Comparison of ENCODE assay signal across 7 mouse cellular contexts in the genomic region with DNA sequence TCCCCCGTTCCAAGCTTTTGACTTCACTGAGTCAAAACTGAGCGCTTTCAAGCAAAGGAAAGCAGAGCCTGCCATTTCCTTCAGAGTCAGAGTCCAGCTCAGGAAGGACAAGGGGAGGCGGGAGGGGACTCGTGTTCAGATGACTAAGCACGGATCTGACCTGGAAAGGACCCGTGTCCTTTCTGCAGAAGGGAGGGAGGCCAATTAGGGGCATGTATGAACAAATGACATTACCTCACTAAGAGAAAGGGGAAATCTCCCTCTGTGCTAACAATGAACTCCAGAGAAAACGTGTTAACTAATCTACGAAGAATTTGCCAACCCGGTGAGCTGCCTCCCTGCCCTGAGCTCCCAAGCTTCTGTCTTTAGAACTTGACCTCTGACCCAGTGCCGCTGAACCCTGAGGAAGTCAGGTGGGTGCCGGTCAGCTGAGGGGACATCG. TPM values are rescaled to one million over a fixed set of nuclear protein-coding genes. Genes with fewer than 3 reads are reported as not detected.
A peak's percentile ranks its signal among the peaks of the same experiment; 100 is the strongest.
DNase-seq lines count a peak whose midpoint lies in the region; ATAC-seq and TF ChIP-seq lines count a peak whose summit lies in the region.

No protein-coding gene starts in this region.

- peak; percentile 65 for ATAC-seq in Patski
- peak; percentile 77 for ATAC-seq in heart, embryonic 16.5 days (replicated peaks; ENCODE audit: extremely low read depth, insufficient read depth, low FRiP score)
- peak; percentile 45; the same call in 1 of the 2 replicates for ATAC-seq in liver, embryonic 16.5 days (ENCODE audit: low read depth)
- no peak for ATAC-seq in forebrain, embryonic 16.5 days

- peak overlapping the region; percentile 43 for H3K4me3 ChIP-seq in bone marrow macrophage, adult 2 months (ENCODE audit: insufficient read depth, low read length)
- H3K4me3 ChIP-seq in heart, embryonic 16.5 days (ENCODE audit: low read length): no peak overlapping the region
- H3K4me3 ChIP-seq in liver, embryonic 16.5 days (ENCODE audit: low read depth, low read length): no peak overlapping the region
- H3K4me3 ChIP-seq in forebrain, embryonic 16.5 days (replicated peaks; ENCODE audit: low read length): no peak overlapping the region

- no peak for DNase-seq in Patski (ENCODE audit: low read depth, low spot score)
- DNase-seq in left cerebral cortex, postnatal 25 days (ENCODE audit: low spot score in 2 of 2): no peak
- DNase-seq in ovary, adult 18-20 months (ENCODE audit: low spot score): no peak

- POLR2A ChIA-PET in Patski (lab: Charles Lee): interaction anchor here (1.7 kb wide), 1 partner anchor 19 kb away, joined by 10 read pairs; the partner anchor contains the start of gene Cfap298

- H3K9ac ChIP-seq in heart, embryonic 16.5 days (ENCODE audit: low read length): no peak overlapping the region
- H3K9ac ChIP-seq in liver, embryonic 16.5 days (ENCODE audit: low read depth, low read length): no peak overlapping the region
- no peak overlapping the region for H3K9ac ChIP-seq in forebrain, embryonic 16.5 days (replicated peaks; ENCODE audit: low read depth, low read length)

- no peak for TF ChIP-seq POLR2A in bone marrow macrophage, adult 2 months (IDR thresholded peaks at IDR 0.05; ENCODE audit: borderline replicate concordance, low read depth, low read length)

- WGBS in heart, embryonic 16.5 days: 21% methylated on average over 12 of the region's 12 CpGs
- 11% methylated on average over 12 of the region's 12 CpGs for WGBS in liver, embryonic 16.5 days (ENCODE audit: insufficient replicate concordance)
- WGBS in forebrain, embryonic 16.5 days: 24% methylated on average over 12 of the region's 12 CpGs

- peaks cover 6% of the 10 kb centered on the region; the same call in 1 of the 2 replicates for H3K9me3 ChIP-seq in heart, embryonic 16.5 days (replicated peaks; ENCODE audit: control insufficient read depth, low read length)
- H3K9me3 ChIP-seq in liver, embryonic 16.5 days (replicated peaks; ENCODE audit: control insufficient read depth, low read length): no peaks in the 10 kb centered on the region
- H3K9me3 ChIP-seq in forebrain, embryonic 16.5 days (ENCODE audit: control insufficient read depth, low read length): no peaks in the 10 kb centered on the region

- no peak overlapping the region for H3K27ac ChIP-seq in bone marrow macrophage, adult 2 months (ENCODE audit: insufficient read depth, low read depth, low read length)
- peak overlapping the region; percentile 69 for H3K27ac ChIP-seq in heart, embryonic 16.5 days (ENCODE audit: low read length)
- H3K27ac ChIP-seq in liver, embryonic 16.5 days (ENCODE audit: low read length): no peak overlapping the region
- no peak overlapping the region for H3K27ac ChIP-seq in forebrain, embryonic 16.5 days (ENCODE audit: low read length)

- in situ Hi-C loops in Patski (cut with MboI; ENCODE audit: low pct_unique_long_range_greater_than_20kb): loop anchor here (5.0 kb wide), 1 partner anchor 84 kb away; no protein-coding TSS in a partner anchor

- peak overlapping the region; percentile 24; the same call in 1 of the 2 replicates for H3K4me2 ChIP-seq in heart, embryonic 16.5 days (ENCODE audit: low read depth, low read length)
- no peak overlapping the region for H3K4me2 ChIP-seq in liver, embryonic 16.5 days (ENCODE audit: low read depth, low read length)
- no peak overlapping the region for H3K4me2 ChIP-seq in forebrain, embryonic 16.5 days (ENCODE audit: low read length)

- intact Hi-C loops in left cerebral cortex, postnatal 25 days (cut with DNase I): no loop called here

- peaks cover 5% of the 10 kb centered on the region for H3K4me1 ChIP-seq in bone marrow macrophage, adult 2 months (ENCODE audit: control insufficient read depth, insufficient read depth, low read length)
- H3K4me1 ChIP-seq in heart, embryonic 16.5 days (ENCODE audit: control insufficient read depth, insufficient read depth, low read length): peaks cover 6% of the 10 kb centered on the region; the same call in 1 of the 2 replicates
- no peaks in the 10 kb centered on the region for H3K4me1 ChIP-seq in liver, embryonic 16.5 days (ENCODE audit: control insufficient read depth, low read depth, low read length)
- no peaks in the 10 kb centered on the region for H3K4me1 ChIP-seq in forebrain, embryonic 16.5 days (replicated peaks; ENCODE audit: control insufficient read depth, insufficient read depth, low read length)

- H3K27me3 ChIP-seq in Patski: no peaks in the 10 kb centered on the region
- H3K27me3 ChIP-seq in heart, embryonic 16.5 days (ENCODE audit: control insufficient read depth, insufficient read depth, low read length): peaks cover 7% of the 10 kb centered on the region; the same call in 1 of the 2 replicates
- no peaks in the 10 kb centered on the region for H3K27me3 ChIP-seq in liver, embryonic 16.5 days (ENCODE audit: control insufficient read depth, insufficient read depth, low read depth, low read length)
- H3K27me3 ChIP-seq in forebrain, embryonic 16.5 days (replicated peaks; ENCODE audit: control insufficient read depth, insufficient read depth, low read length): no peaks in the 10 kb centered on the region

- CTCF ChIA-PET in Patski (lab: Charles Lee): interaction anchor here (2.3 kb wide), 1 partner anchor 9 kb away, joined by 8 read pairs; no protein-coding TSS in a partner anchor

- H3K36me3 ChIP-seq in heart, embryonic 16.5 days (ENCODE audit: control insufficient read depth, insufficient read depth): no peaks in the 10 kb centered on the region
- H3K36me3 ChIP-seq in liver, embryonic 16.5 days (ENCODE audit: control insufficient read depth, insufficient read depth): no peaks in the 10 kb centered on the region
- no peaks in the 10 kb centered on the region for H3K36me3 ChIP-seq in forebrain, embryonic 16.5 days (ENCODE audit: control insufficient read depth, insufficient read depth)

- TF ChIP-seq CTCF in Patski (IDR thresholded peaks at IDR 0.05): no peak
- TF ChIP-seq CTCF in bone marrow macrophage, adult 2 months (IDR thresholded peaks at IDR 0.05; ENCODE audit: low read depth, low read length): no peak

RNA-seq across cellular contexts. Expression of gene Cfap298, which starts 18.9 kb away (rescaled TPM):
- 53.2 TPM for polyA plus RNA-seq in Patski (2021)
- 7.1 and 9.4 TPM in 2 replicates for polyA plus RNA-seq in bone marrow macrophage, adult 2 months (2012; ENCODE audit: insufficient read depth, insufficient read length, missing spikeins)
- 48.2 and 54.4 TPM in 2 replicates for polyA plus RNA-seq in heart, embryonic 16.5 days (2015; fragmentation: Nextera tagmentation; extraction: Ambion mirVana)
- 16.1 and 16.6 TPM in 2 replicates for polyA plus RNA-seq in liver, embryonic 16.5 days (2015; fragmentation: Nextera tagmentation; extraction: Ambion mirVana)
- total RNA-seq in left cerebral cortex, postnatal 25 days (2021): 10 to 100 TPM; 40.0 to 42.4 TPM
- 57.7 and 59.5 TPM in 2 replicates for polyA plus RNA-seq in forebrain, embryonic 16.5 days (2015; fragmentation: Nextera tagmentation; extraction: Ambion mirVana)
